Mouse (Mus musculus): ENCODE results near the gene Cab39.

- no peak for TF ChIP-seq EP300 (IDR thresholded peaks at IDR 0.05; ENCODE audit: insufficient read depth, low read depth, low read length)
- no peak for TF ChIP-seq POLR2A (IDR thresholded peaks at IDR 0.05; ENCODE audit: insufficient read depth, low read depth, low read length)
Measured at GRCm38 (mm10) chr1:85827166-85827565, 33.9 kb downstream of the Cab39 start.

Measured in heart, adult 2 months (tissue).